Mouse (Mus musculus): ENCODE measurements at regions not wholly inside any gene's neighbourhood (a gene's known extent, or its start where the extent isn't known, plus 50 kb on each side); places are given as distances from the start of the nearest gene placed in this dataset.
"Not testable (repeated sequence)": the region's sequence is repeated elsewhere in the genome, so short reads cannot be mapped to it uniquely, and the experiment has no call there.

GRCm38 (mm10) chr2:16811401-16812281, 455.5 kb downstream of the Plxdc2 start:
- not testable (repeated sequence) for H3K27me3 ChIP-seq (ENCODE audit: control insufficient read depth, insufficient read depth, low read length); H3K36me3 ChIP-seq (ENCODE audit: control insufficient read depth, insufficient read depth, low read length); H3K4me2 ChIP-seq; H3K4me1 ChIP-seq (ENCODE audit: control insufficient read depth, insufficient read depth, low read length); H3K9me3 ChIP-seq (replicated peaks; ENCODE audit: control insufficient read depth, low read length); H3K4me3 ChIP-seq (ENCODE audit: low read depth, low read length); H3K27ac ChIP-seq (ENCODE audit: low read depth, low read length); ATAC-seq (replicated peaks; ENCODE audit: insufficient number of reproducible peaks, low FRiP score, low TSS enrichment); H3K9ac ChIP-seq (ENCODE audit: low read depth, low read length)
- WGBS (ENCODE audit: insufficient replicate concordance) = 71% methylated on average over 3 of the region's 3 CpGs

DNA sequence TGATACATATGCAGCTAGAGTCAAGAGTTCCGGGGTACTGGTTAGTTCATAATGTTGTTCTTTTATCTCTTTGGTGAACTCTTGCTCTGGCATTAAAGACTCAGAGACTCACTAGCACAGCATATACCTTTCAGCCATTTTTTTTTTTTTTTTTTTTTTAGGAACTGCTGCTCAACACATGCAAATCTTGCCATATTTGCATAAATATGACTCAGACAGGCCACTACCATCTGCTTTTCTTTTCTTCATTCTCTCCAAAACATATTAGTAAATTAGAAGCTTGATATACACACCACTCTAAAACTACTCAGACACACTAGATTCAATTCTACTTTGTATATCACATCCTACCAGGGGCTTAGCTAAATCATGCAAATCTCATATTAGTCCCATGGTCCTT, 464.3 kb downstream of the Plxdc2 start:
- 94% methylated on average over 1 of the region's 1 CpGs for WGBS (ENCODE audit: insufficient replicate concordance)
- H3K4me1 ChIP-seq (ENCODE audit: control insufficient read depth, insufficient read depth, low read length) = peaks cover 7% of the 10 kb centered on the region; the same call in 1 of the 2 replicates

GRCm38 (mm10) chr2:16824681-16825230, 468.7 kb downstream of the Plxdc2 start:
- ATAC-seq (replicated peaks; ENCODE audit: insufficient number of reproducible peaks, low FRiP score, low TSS enrichment) = no peak
- 0 out of 2 replicates have a peak overlapping the region, but pooled peaks have one; percentile 15 for H3K27ac ChIP-seq (ENCODE audit: low read depth, low read length)
- H3K4me3 ChIP-seq (ENCODE audit: low read depth, low read length) = no peak overlapping the region
- H3K9ac ChIP-seq (ENCODE audit: low read depth, low read length) = no peak overlapping the region
- H3K27me3 ChIP-seq (ENCODE audit: control insufficient read depth, insufficient read depth, low read length) = no peaks in the 10 kb centered on the region
- H3K4me2 ChIP-seq = no peak overlapping the region
- H3K4me1 ChIP-seq (ENCODE audit: control insufficient read depth, insufficient read depth, low read length) = peaks cover 7% of the 10 kb centered on the region; the same call in 1 of the 2 replicates
- 31% methylated on average over 5 of the region's 5 CpGs for WGBS (ENCODE audit: insufficient replicate concordance)
- H3K36me3 ChIP-seq (ENCODE audit: control insufficient read depth, insufficient read depth, low read length) = no peaks in the 10 kb centered on the region
- no peaks in the 10 kb centered on the region for H3K9me3 ChIP-seq (replicated peaks; ENCODE audit: control insufficient read depth, low read length)

More for the DNA sequence above, 464.3 kb downstream of the Plxdc2 start:
- ATAC-seq (replicated peaks; ENCODE audit: insufficient number of reproducible peaks, low FRiP score, low TSS enrichment) = no peak
- H3K4me2 ChIP-seq = no peak overlapping the region
- H3K36me3 ChIP-seq (ENCODE audit: control insufficient read depth, insufficient read depth, low read length) = no peaks in the 10 kb centered on the region
- H3K27ac ChIP-seq (ENCODE audit: low read depth, low read length) = no peak overlapping the region
- H3K27me3 ChIP-seq (ENCODE audit: control insufficient read depth, insufficient read depth, low read length) = no peaks in the 10 kb centered on the region
- no peak overlapping the region for H3K9ac ChIP-seq (ENCODE audit: low read depth, low read length)
- H3K9me3 ChIP-seq (replicated peaks; ENCODE audit: control insufficient read depth, low read length) = no peaks in the 10 kb centered on the region
- H3K4me3 ChIP-seq (ENCODE audit: low read depth, low read length) = no peak overlapping the region

DNA sequence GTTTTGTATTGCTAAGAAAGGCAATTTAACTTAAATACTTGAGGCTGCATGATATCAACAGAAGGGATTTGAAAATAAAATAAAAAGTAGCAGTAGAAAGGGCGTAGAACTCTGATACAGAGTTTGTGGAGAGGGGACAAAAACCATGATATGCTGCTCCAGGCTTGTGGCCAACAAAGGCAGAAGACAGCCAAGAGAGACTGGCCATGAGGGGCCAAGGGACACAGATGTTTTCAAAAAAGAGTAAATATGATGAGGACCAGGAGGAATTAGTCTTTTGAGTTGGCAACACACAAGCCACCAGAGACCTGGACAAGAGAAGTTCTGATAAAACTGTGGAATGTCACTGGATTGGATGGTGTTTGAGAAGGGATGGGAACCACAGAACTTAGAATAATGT, 471.2 kb downstream of the Plxdc2 start:
- Histone ChIP-seq H3K27ac (ENCODE audit: low read depth, low read length) (no peak overlapping the region), H3K4me1 (ENCODE audit: control insufficient read depth, insufficient read depth, low read length) (peaks cover 7% of the 10 kb centered on the region; the same call in 1 of the 2 replicates), H3K4me3 (ENCODE audit: low read depth, low read length) (no peak overlapping the region), H3K36me3 (ENCODE audit: control insufficient read depth, insufficient read depth, low read length) (no peaks in the 10 kb centered on the region), H3K9ac (ENCODE audit: low read depth, low read length) (no peak overlapping the region), H3K4me2 (no peak overlapping the region), H3K9me3 (replicated peaks; ENCODE audit: control insufficient read depth, low read length) (no peaks in the 10 kb centered on the region), H3K27me3 (ENCODE audit: control insufficient read depth, insufficient read depth, low read length) (no peaks in the 10 kb centered on the region)
- no peak for ATAC-seq (replicated peaks; ENCODE audit: insufficient number of reproducible peaks, low FRiP score, low TSS enrichment)
- WGBS (ENCODE audit: insufficient replicate concordance) = 94% methylated on average over 1 of the region's 1 CpGs

GRCm38 (mm10) chr2:16835960-16836359, 479.9 kb downstream of the Plxdc2 start:
- ATAC-seq (replicated peaks; ENCODE audit: insufficient number of reproducible peaks, low FRiP score, low TSS enrichment) = no peak
- H3K4me1 ChIP-seq (ENCODE audit: control insufficient read depth, insufficient read depth, low read length) = no peaks in the 10 kb centered on the region
- H3K4me3 ChIP-seq (ENCODE audit: low read depth, low read length) = no peak overlapping the region
- no peaks in the 10 kb centered on the region for H3K27me3 ChIP-seq (ENCODE audit: control insufficient read depth, insufficient read depth, low read length)
- no peak overlapping the region for H3K27ac ChIP-seq (ENCODE audit: low read depth, low read length)
- no peaks in the 10 kb centered on the region for H3K9me3 ChIP-seq (replicated peaks; ENCODE audit: control insufficient read depth, low read length)
- no peak overlapping the region for H3K9ac ChIP-seq (ENCODE audit: low read depth, low read length)
- H3K36me3 ChIP-seq (ENCODE audit: control insufficient read depth, insufficient read depth, low read length) = no peaks in the 10 kb centered on the region
- WGBS (ENCODE audit: insufficient replicate concordance) = 89% methylated on average over 4 of the region's 4 CpGs
- no peak overlapping the region for H3K4me2 ChIP-seq

- Histone ChIP-seq H3K36me3 (ENCODE audit: control insufficient read depth, insufficient read depth, low read length) (no peaks in the 10 kb centered on the region), H3K4me2 (no peak overlapping the region), H3K9me3 (replicated peaks; ENCODE audit: control insufficient read depth, low read length) (no peaks in the 10 kb centered on the region), H3K9ac (ENCODE audit: low read depth, low read length) (no peak overlapping the region), H3K27ac (ENCODE audit: low read depth, low read length) (no peak overlapping the region), H3K27me3 (ENCODE audit: control insufficient read depth, insufficient read depth, low read length) (no peaks in the 10 kb centered on the region), H3K4me3 (ENCODE audit: low read depth, low read length) (no peak overlapping the region), H3K4me1 (ENCODE audit: control insufficient read depth, insufficient read depth, low read length) (no peaks in the 10 kb centered on the region)
- 77% methylated on average over 9 of the region's 9 CpGs for WGBS (ENCODE audit: insufficient replicate concordance)
- no peak for ATAC-seq (replicated peaks; ENCODE audit: insufficient number of reproducible peaks, low FRiP score, low TSS enrichment)
Measured at GRCm38 (mm10) chr2:16838718-16839117, 482.6 kb downstream of the Plxdc2 start.

DNA sequence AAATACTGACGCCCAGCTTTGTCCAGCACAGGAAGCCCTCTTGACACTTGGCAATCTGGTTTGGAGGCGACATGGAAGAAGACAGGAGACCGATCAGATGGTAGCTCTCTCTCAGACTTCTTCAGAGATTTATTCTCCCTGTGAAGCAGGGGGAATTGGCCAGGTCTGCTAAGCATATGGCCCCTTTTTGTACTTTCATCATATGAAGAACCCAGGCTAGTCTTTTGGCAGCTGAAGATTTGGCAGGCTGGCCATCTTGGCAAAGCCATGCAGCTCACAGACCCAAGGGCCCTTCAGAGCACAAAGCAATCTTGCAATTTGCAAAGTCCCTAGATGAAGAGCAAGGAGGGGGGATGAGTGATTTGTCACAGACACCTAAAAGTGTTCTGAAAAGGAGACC, 493.8 kb downstream of the Plxdc2 start:
- Histone ChIP-seq H3K36me3 (ENCODE audit: control insufficient read depth, insufficient read depth, low read length) (no peaks in the 10 kb centered on the region), H3K27ac (ENCODE audit: low read depth, low read length) (no peak overlapping the region), H3K4me1 (ENCODE audit: control insufficient read depth, insufficient read depth, low read length) (no peaks in the 10 kb centered on the region), H3K27me3 (ENCODE audit: control insufficient read depth, insufficient read depth, low read length) (no peaks in the 10 kb centered on the region), H3K9ac (ENCODE audit: low read depth, low read length) (no peak overlapping the region), H3K4me3 (ENCODE audit: low read depth, low read length) (no peak overlapping the region), H3K4me2 (no peak overlapping the region), H3K9me3 (replicated peaks; ENCODE audit: control insufficient read depth, low read length) (no peaks in the 10 kb centered on the region)
- no peak for ATAC-seq (replicated peaks; ENCODE audit: insufficient number of reproducible peaks, low FRiP score, low TSS enrichment)
- 63% methylated on average over 3 of the region's 3 CpGs for WGBS (ENCODE audit: insufficient replicate concordance)

DNA sequence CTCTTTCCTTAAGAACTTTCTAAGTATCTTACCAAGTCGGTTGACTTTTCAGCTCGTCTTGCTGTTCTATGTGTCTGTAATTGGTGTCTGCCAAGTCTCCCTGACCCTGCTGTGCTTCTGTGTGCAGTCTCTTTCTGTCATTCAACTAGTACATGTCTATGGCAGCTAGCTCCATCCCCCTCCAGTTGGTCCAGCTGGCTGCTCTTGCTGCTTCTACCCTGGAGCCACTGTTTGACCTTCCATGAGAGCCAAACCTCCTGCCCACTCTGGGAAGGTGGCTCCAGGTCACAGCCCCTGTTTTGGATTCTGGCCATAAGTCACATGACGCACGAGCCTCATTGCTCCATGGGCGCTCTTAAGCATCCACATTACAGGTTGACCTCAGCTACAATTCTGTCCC, 504.0 kb downstream of the Plxdc2 start:
- Histone ChIP-seq H3K4me2 (no peak overlapping the region), H3K9ac (ENCODE audit: low read depth, low read length) (no peak overlapping the region), H3K9me3 (replicated peaks; ENCODE audit: control insufficient read depth, low read length) (no peaks in the 10 kb centered on the region), H3K27ac (ENCODE audit: low read depth, low read length) (no peak overlapping the region), H3K36me3 (ENCODE audit: control insufficient read depth, insufficient read depth, low read length) (no peaks in the 10 kb centered on the region), H3K4me1 (ENCODE audit: control insufficient read depth, insufficient read depth, low read length) (no peaks in the 10 kb centered on the region), H3K27me3 (ENCODE audit: control insufficient read depth, insufficient read depth, low read length) (no peaks in the 10 kb centered on the region), H3K4me3 (ENCODE audit: low read depth, low read length) (no peak overlapping the region)
- 85% methylated on average over 5 of the region's 5 CpGs for WGBS (ENCODE audit: insufficient replicate concordance)
- ATAC-seq (replicated peaks; ENCODE audit: insufficient number of reproducible peaks, low FRiP score, low TSS enrichment) = no peak
